Mouse (Mus musculus): ENCODE data around the gene Sec22c.

GRCm38 (mm10) chr9:121666957-121667630 is 38.2 kb downstream of the Sec22c start:
- no peak for TF ChIP-seq POLR2A (IDR thresholded peaks at IDR 0.05; ENCODE audit: borderline replicate concordance, extremely low read depth, low read depth, low read length)
- no peak for TF ChIP-seq CTCF (IDR thresholded peaks at IDR 0.05; ENCODE audit: insufficient read depth, low read length)
